Mouse (Mus musculus) adrenal gland, postnatal 4 days (tissue): ENCODE measurements around the gene Cplx2. TPM values are rescaled to one million over a fixed set of nuclear protein-coding genes. Genes with fewer than 3 reads are reported as not detected.

ENCODE experiments used
- DNase-seq, 2 experiments: peaks; one replicate each; pipeline ENCODE4 v3.0.0; 2021 to 2022; ENCODE audit warnings: low spot score in 2 of 2, mixed read lengths in 2 of 2
- total RNA-seq, 2 experiments: library from RNA; stranded (reverse); gene quantifications; 2 replicates each; pipeline ENCODE4 v1.2.3; 2021

Cplx2 gene
- total RNA-seq, 2 experiments from 2014 or later, result 46.3 to 50.4 TPM

DNA sequence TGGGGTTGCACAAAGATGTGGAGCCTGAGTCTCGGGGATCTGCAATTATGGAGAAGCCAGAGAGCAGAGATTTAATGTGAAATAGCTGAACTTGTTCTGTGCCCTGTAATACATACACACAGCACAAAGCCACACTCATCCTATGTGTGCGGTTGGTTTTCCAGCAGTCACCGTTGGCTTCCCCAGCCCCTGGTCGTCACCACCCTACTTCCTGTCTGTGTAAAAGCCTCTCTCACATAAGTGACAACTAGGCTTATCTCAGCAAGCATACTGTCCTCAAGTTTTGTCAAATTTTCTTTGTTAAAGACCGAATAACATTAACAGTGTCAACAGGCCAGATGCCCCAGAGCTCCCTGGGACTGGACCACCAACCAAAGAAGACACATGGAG, 30.0 kb downstream of the Cplx2 start:
- no peak for DNase-seq

GRCm38 (mm10) chr13:54402346-54402745, 31.2 kb downstream of the Cplx2 start:
- no peak for DNase-seq

DNA sequence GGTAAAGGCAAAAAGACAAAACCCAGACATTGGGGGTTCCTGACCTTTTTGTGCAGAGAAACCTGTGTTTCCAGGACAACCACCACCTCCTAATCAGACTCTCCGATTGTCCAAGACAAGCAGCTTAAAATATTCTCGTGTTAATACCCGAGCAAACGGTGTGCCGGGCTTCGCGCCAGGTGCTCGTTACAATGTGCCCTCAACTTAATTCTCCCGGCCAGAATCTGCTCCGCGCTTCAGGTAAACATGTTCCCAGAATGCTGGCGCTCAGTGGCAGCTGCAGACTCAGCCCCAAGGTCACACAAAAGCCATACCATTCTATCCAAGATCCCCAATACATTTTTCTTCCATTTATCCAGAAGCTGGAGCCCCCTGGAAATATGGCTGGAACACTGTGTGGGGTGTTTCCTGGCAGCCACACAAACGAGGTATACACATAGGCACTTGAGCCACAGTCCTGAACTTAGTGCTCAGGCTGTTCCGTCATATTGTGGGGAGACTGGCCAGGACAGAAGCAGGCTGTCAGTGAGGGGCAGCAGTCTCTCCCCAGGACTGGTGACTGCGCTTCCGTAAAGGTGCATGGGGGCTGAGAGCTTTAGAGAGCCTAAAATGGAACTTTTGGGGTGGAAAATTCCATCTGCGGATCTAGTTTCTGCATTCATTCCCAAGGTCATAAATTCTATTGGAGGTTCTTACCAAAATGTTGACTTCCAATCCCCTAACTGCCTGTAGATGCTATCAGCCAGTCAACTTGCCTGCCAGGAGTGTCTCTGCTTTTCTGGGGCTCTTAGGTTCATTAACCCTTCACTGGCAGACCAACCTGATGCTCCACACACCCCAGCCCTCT, 32.3 kb downstream of the Cplx2 start:
- DNase-seq, result no peak

- no peak for DNase-seq
These were observed 33.1 kb downstream of the Cplx2 start for GRCm38 (mm10) chr13:54404205-54404604.

GRCm38 (mm10) chr13:54405805-54406204, 34.7 kb downstream of the Cplx2 start:
- DNase-seq, result no peak

- no peak for DNase-seq
These were observed 40.5 kb downstream of the Cplx2 start for GRCm38 (mm10) chr13:54411656-54412055.

- no peak for DNase-seq
These were observed 41.1 kb downstream of the Cplx2 start for GRCm38 (mm10) chr13:54412236-54412635.

DNA sequence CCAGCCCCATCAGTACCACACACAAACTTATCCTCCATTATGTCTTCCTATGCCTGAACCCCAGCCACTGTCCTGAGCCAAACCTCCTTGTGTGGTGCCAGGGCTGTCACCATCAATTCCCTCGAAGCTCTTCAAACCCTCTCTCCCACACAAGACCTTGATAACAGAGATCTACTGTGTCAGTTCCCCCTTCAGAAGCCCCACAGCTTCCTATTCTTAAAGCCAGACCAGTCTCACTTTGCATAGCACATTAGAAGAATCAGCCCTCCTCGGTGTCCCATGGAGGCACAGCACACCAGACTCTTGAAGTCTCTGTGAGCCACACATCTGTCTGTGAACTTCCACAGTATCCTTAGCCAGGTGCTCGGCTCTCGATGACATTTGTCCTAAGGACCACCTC, 41.6 kb downstream of the Cplx2 start:
- no peak for DNase-seq

DNA sequence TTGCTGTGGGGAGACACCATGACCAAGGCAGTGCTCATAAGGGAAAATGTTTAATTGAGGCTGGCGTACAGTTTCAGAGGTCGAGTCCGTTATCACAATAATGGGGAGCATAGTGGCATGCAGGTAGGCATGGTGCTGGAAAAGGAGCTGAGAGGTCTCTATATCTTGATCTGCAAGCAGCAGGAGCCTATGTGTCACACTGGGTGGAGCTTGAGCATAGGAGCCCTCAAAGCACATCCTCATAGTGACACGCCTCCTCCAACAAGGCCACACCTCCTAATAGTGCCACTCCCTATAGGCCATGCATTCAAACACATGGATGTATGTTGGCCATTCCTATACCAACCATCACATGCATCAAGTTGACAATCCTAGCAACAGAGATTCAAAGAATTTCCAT, 43.9 kb downstream of the Cplx2 start:
- DNase-seq, result no peak

- no peak for DNase-seq
These were observed 47.7 kb downstream of the Cplx2 start for GRCm38 (mm10) chr13:54418781-54419327.

DNA sequence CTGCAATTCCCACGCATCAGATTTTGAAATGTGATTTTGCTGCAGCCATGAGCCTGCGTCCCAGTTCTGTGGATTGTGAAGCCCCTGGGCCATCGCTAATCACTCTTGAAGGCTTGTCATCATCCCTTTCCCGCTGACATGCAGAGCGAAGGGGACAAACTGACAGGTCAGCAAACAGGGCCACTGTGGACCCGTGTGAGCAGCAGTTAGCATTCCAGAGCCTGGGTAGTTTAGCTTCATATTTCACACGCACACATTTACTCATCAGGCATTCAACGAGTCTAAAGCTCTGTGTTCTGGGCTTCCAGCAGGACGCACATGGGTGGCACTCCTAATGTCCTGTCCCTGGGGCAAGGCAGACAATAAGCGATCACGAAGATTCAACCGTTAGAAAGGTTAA, 49.1 kb downstream of the Cplx2 start:
- no peak for DNase-seq

- DNase-seq, result no peak
These were observed 54.1 kb downstream of the Cplx2 start for GRCm38 (mm10) chr13:54425269-54425668.

- DNase-seq, result no peak
These were observed 55.9 kb downstream of the Cplx2 start for GRCm38 (mm10) chr13:54426781-54427655.

GRCm38 (mm10) chr13:54428771-54429170, 57.6 kb downstream of the Cplx2 start:
- DNase-seq, result no peak

- no peak for DNase-seq
These were observed 58.9 kb downstream of the Cplx2 start for GRCm38 (mm10) chr13:54430051-54430450.

GRCm38 (mm10) chr13:54431161-54431560, 60.0 kb downstream of the Cplx2 start:
- no peak for DNase-seq

Other genes starting within 250 kb of the Cplx2 start
- under 1 TPM; 0.17 to 0.25 TPM for gene Hrh2, start 179.2 kb upstream of the Cplx2 start, total RNA-seq
- 10 to 100 TPM; 60.2 to 66.0 TPM for gene Thoc3, start 97.5 kb downstream of the Cplx2 start, total RNA-seq
- 10 to 100 TPM; 11.7 to 12.5 TPM for gene Simc1, start 132.4 kb downstream of the Cplx2 start, total RNA-seq
- 10 to 100 TPM; 78.0 to 89.7 TPM for gene 4833439L19Rik, start 194.1 kb downstream of the Cplx2 start, total RNA-seq
- 10 to 100 TPM; 43.9 to 44.2 TPM for gene Arl10, start 203.7 kb downstream of the Cplx2 start, total RNA-seq
- gene Nop16, start 218.7 kb downstream of the Cplx2 start, total RNA-seq, result 10 to 100 TPM; 40.0 to 41.7 TPM
- gene Higd2a, start 218.9 kb downstream of the Cplx2 start, total RNA-seq, result 100 to 1,000 TPM; 193 to 204 TPM
- 10 to 100 TPM; 69.3 to 72.2 TPM for gene Cltb, start 240.0 kb downstream of the Cplx2 start, total RNA-seq